In genomic region chr1:54824106-54824808, GRCm38 (mm10) we compare ENCODE assay signal across 18 mouse cellular contexts.
DNase-seq lines count a peak whose midpoint lies in the region; ATAC-seq lines count a peak whose summit lies in the region.
"Had no signal": no experiment of that assay in that cellular context is flagged by ENCODE, and none has a peak within 500 bp of the region (broad histone marks: within the 10 kb centered on the region; RNA-seq: fewer than 3 reads in every experiment).

No protein-coding gene starts in this region.

- no peak overlapping the region for H3K4me2 ChIP-seq in heart, embryonic 11.5 days
- H3K4me2 ChIP-seq in kidney, embryonic 16.5 days (replicated peaks; ENCODE audit: low read depth, low read length) = no peak overlapping the region
- H3K4me2 ChIP-seq: forebrain, embryonic 13.5 days; heart, embryonic 15.5 days; hindbrain, embryonic 13.5 days had no signal

- no peaks in the 10 kb centered on the region for H3K36me3 ChIP-seq in heart, embryonic 10.5 days
- H3K36me3 ChIP-seq in heart, embryonic 11.5 days (ENCODE audit: control insufficient read depth, insufficient read depth, low read length) = no peaks in the 10 kb centered on the region
- H3K36me3 ChIP-seq in kidney, embryonic 16.5 days (ENCODE audit: insufficient read depth, low read length) = no peaks in the 10 kb centered on the region
- H3K36me3 ChIP-seq: embryonic facial prominence, embryonic 10.5 days; heart, embryonic 15.5 days; hindbrain, embryonic 13.5 days had no signal

- H3K4me3 ChIP-seq in heart, embryonic 10.5 days = no peak overlapping the region
- no peak overlapping the region for H3K4me3 ChIP-seq in heart, embryonic 11.5 days (ENCODE audit: low read depth, low read length)
- H3K4me3 ChIP-seq in kidney, embryonic 16.5 days (ENCODE audit: low read length) = no peak overlapping the region
- H3K4me3 ChIP-seq: embryonic facial prominence, embryonic 10.5 days; forebrain, embryonic 13.5 days; heart, embryonic 15.5 days; hindbrain, embryonic 13.5 days had no signal

- no peaks in the 10 kb centered on the region for H3K9me3 ChIP-seq in heart, embryonic 10.5 days
- no peaks in the 10 kb centered on the region for H3K9me3 ChIP-seq in heart, embryonic 11.5 days (replicated peaks; ENCODE audit: control insufficient read depth, low read length)
- no peaks in the 10 kb centered on the region for H3K9me3 ChIP-seq in kidney, embryonic 16.5 days (ENCODE audit: low read length)
- H3K9me3 ChIP-seq: embryonic facial prominence, embryonic 10.5 days; forebrain, embryonic 13.5 days; heart, embryonic 15.5 days; hindbrain, embryonic 13.5 days had no signal

- no peak overlapping the region for H3K27ac ChIP-seq in heart, embryonic 10.5 days
- no peak overlapping the region for H3K27ac ChIP-seq in heart, embryonic 11.5 days (ENCODE audit: low read depth, low read length)
- no peak overlapping the region for H3K27ac ChIP-seq in kidney, embryonic 16.5 days (ENCODE audit: low read length)
- H3K27ac ChIP-seq: embryonic facial prominence, embryonic 10.5 days; forebrain, embryonic 13.5 days; heart, embryonic 15.5 days; hindbrain, embryonic 13.5 days; hindbrain, postnatal 0 days had no signal

- DNase-seq in heart, embryonic 10.5 days (ENCODE audit: low spot score) = peak; percentile 41
- no peak for DNase-seq in kidney, adult 11 months
- DNase-seq in ovary, postnatal 36 days (ENCODE audit: low spot score) = no peak
- DNase-seq: adrenal gland, postnatal 14 days; cerebellum, adult 11-12 months; cerebellum, adult 9-10 months; cerebellum, postnatal 25 days; forebrain, postnatal 0 days; gastrocnemius, postnatal 14 days; heart, postnatal 14 days had no signal

- 86% methylated on average over 14 of the region's 14 CpGs for WGBS in heart, embryonic 10.5 days
- WGBS in heart, embryonic 11.5 days (ENCODE audit: insufficient replicate concordance) = 72% methylated on average over 14 of the region's 14 CpGs
- WGBS in kidney, embryonic 16.5 days = 27% methylated on average over 14 of the region's 14 CpGs

- H3K9ac ChIP-seq in heart, embryonic 11.5 days (ENCODE audit: low read depth, low read length) = no peak overlapping the region
- H3K9ac ChIP-seq in kidney, embryonic 16.5 days (replicated peaks; ENCODE audit: low read length) = no peak overlapping the region
- H3K9ac ChIP-seq: forebrain, embryonic 13.5 days; forebrain, postnatal 0 days; heart, embryonic 15.5 days; hindbrain, embryonic 13.5 days had no signal

- peaks cover 21% of the 10 kb centered on the region; the same call in 1 of the 2 replicates for H3K4me1 ChIP-seq in heart, embryonic 10.5 days
- peaks cover 19% of the 10 kb centered on the region for H3K4me1 ChIP-seq in heart, embryonic 11.5 days (ENCODE audit: control insufficient read depth, insufficient read depth, low read length)
- peaks cover 14% of the 10 kb centered on the region; the same call in 1 of the 2 replicates for H3K4me1 ChIP-seq in kidney, embryonic 16.5 days (ENCODE audit: insufficient read depth, low read length)

- ATAC-seq in heart, embryonic 11.5 days (replicated peaks; ENCODE audit: insufficient number of reproducible peaks, low FRiP score, low TSS enrichment) = no peak
- peak; percentile 11; the same call in 1 of the 2 replicates for ATAC-seq in kidney, embryonic 16.5 days (ENCODE audit: low FRiP score, low TSS enrichment)
- peak; percentile 54 for ATAC-seq in megakaryocyte, adult 5-6 weeks (ENCODE audit: poor library complexity, severe bottlenecking)
- ATAC-seq: forebrain, embryonic 13.5 days; forebrain, postnatal 0 days; hindbrain, postnatal 0 days had no signal

- H3K27me3 ChIP-seq in heart, embryonic 10.5 days (ENCODE audit: insufficient read depth, poor library complexity, severe bottlenecking) = no peaks in the 10 kb centered on the region
- no peaks in the 10 kb centered on the region for H3K27me3 ChIP-seq in heart, embryonic 11.5 days (ENCODE audit: control insufficient read depth, insufficient read depth, low read length)
- no peaks in the 10 kb centered on the region for H3K27me3 ChIP-seq in kidney, embryonic 16.5 days (ENCODE audit: insufficient read depth, low read length)
- H3K27me3 ChIP-seq: forebrain, embryonic 13.5 days; heart, embryonic 15.5 days; hindbrain, embryonic 13.5 days had no signal
